In the genomic region with DNA sequence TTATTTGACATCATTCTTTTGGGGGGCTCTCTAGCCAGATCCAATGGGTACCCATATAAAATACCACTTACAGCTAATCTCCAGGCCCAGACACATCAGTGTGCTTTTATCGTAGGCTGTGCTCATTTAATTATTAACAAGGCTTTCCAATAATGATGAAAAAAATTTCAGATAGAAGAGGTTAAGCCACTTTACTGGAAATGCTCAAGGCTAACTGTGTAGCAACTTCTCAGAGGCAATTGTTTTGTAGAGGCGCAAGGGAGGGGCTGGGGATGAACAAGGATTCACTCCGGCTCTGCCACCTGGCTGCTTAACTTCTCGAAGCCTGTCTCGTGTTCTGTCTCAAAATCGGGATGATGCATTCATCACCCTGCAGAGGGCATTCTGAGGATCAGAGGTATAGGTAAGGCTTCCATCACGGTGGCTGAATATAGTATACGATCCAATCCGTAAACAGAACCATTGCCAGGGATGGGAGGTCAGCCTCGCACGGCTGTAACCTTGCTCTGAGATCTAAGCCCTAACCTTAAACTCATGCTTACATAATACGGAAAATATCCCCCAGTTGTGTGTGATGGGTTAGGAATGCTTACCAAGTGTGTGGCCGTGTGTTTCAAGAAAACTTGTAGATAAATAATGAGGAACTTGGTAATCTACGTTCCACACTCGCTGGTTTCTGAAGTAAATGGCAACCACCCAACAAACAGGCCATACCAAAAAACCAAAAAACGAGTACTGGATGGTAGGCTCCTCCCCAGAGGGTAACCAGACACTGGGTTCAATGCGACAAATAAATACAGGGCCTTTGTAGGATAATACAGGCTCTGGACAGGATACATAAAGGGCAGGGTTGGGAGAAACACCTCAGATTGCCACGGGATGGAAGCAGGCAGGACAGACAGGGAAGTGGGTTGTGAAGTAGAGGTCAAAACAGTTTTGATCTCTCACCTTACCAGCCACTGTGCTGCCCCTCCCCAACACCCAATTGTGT, we compare ENCODE assay signal across 23 mouse cellular contexts. TPM values are rescaled to one million over a fixed set of nuclear protein-coding genes. Genes with fewer than 3 reads are reported as not detected.
DNase-seq lines count a peak whose midpoint lies in the region; ATAC-seq and TF ChIP-seq lines count a peak whose summit lies in the region.
"Had no signal": no experiment of that assay in that cellular context is flagged by ENCODE, and none has a peak within 500 bp of the region (broad histone marks: within the 10 kb centered on the region; RNA-seq: fewer than 3 reads in every experiment).

No protein-coding gene starts in this region.

- peak overlapping the region; percentile 51 for H3K4me2 ChIP-seq in liver, embryonic 14.5 days (ENCODE audit: low read depth)
- no peak overlapping the region for H3K4me2 ChIP-seq in forebrain, embryonic 16.5 days (ENCODE audit: low read length)
- H3K4me2 ChIP-seq: embryonic facial prominence, embryonic 13.5 days; forebrain, embryonic 12.5 days; hindbrain, embryonic 15.5 days; limb, embryonic 15.5 days; midbrain, embryonic 12.5 days had no signal

- ATAC-seq in erythroblast, adult 5-6 weeks (replicated peaks; ENCODE audit: low FRiP score, poor library complexity, severe bottlenecking): peak; percentile 52
- ATAC-seq in liver, embryonic 14.5 days (ENCODE audit: insufficient read depth): peak; percentile 43
- no peak for ATAC-seq in forebrain, embryonic 16.5 days
- ATAC-seq: CD4-positive, CD25-positive, alpha-beta regulatory T cell, adult 4 months; intestine, embryonic 16.5 days had no signal

- DNase-seq in liver, embryonic 14.5 days (ENCODE audit: low read depth in 3 of 3, low spot score in 3 of 3): peak; percentile 59 to 61 (median 60)
- peak; percentile 66 to 67 for DNase-seq in spleen, postnatal 10 days (ENCODE audit: low spot score in 2 of 2)
- DNase-seq in lung, adult 18-20 months: no peak
- no peak for DNase-seq in T-cell, adult 2 months (ENCODE audit: low spot score)
- DNase-seq: cerebellum, adult 8-10 months; gastrocnemius, postnatal 36 days; heart, postnatal 10 days; kidney, postnatal 25 days; lung, postnatal 36 days; thymus, postnatal 14 days had no signal

- peaks cover 16% of the 10 kb centered on the region for H3K27me3 ChIP-seq in liver, embryonic 14.5 days (ENCODE audit: control insufficient read depth, insufficient read depth, low read length)
- H3K27me3 ChIP-seq in forebrain, embryonic 16.5 days (replicated peaks; ENCODE audit: control insufficient read depth, insufficient read depth, low read length): peaks cover 10% of the 10 kb centered on the region
- H3K27me3 ChIP-seq: hindbrain, embryonic 15.5 days had no signal

- peak overlapping the region; percentile 97 for H3K27ac ChIP-seq in bone marrow, adult 2 months (ENCODE audit: control insufficient read depth, insufficient read depth, low read depth, low read length, poor library complexity)
- peak overlapping the region; percentile 75 for H3K27ac ChIP-seq in liver, embryonic 14.5 days
- H3K27ac ChIP-seq in forebrain, embryonic 16.5 days (ENCODE audit: low read length): no peak overlapping the region
- H3K27ac ChIP-seq: embryonic facial prominence, embryonic 13.5 days; forebrain, embryonic 12.5 days; heart, embryonic 10.5 days; hindbrain, embryonic 15.5 days; limb, embryonic 15.5 days; midbrain, embryonic 12.5 days; stomach, postnatal 0 days had no signal

- 37% methylated on average over 18 of the region's 18 CpGs for WGBS in bone marrow, adult 2 months
- WGBS in liver, embryonic 14.5 days (ENCODE audit: insufficient replicate concordance): 37% methylated on average over 18 of the region's 18 CpGs
- 85% methylated on average over 18 of the region's 18 CpGs for WGBS in forebrain, embryonic 16.5 days

- TF ChIP-seq EP300 in liver, embryonic 14.5 days (IDR thresholded peaks at IDR 0.05; ENCODE audit: low read depth): peak; percentile 74

- no peaks in the 10 kb centered on the region for H3K9me3 ChIP-seq in liver, embryonic 14.5 days (ENCODE audit: control insufficient read depth, low read length)
- H3K9me3 ChIP-seq in forebrain, embryonic 16.5 days (ENCODE audit: control insufficient read depth, low read length): no peaks in the 10 kb centered on the region
- H3K9me3 ChIP-seq: embryonic facial prominence, embryonic 13.5 days; forebrain, embryonic 12.5 days; heart, embryonic 10.5 days; hindbrain, embryonic 15.5 days; limb, embryonic 15.5 days; midbrain, embryonic 12.5 days had no signal

- H3K9ac ChIP-seq in liver, embryonic 14.5 days (replicated peaks): peak overlapping the region; percentile 43
- H3K9ac ChIP-seq in forebrain, embryonic 16.5 days (replicated peaks; ENCODE audit: low read depth, low read length): no peak overlapping the region
- H3K9ac ChIP-seq: embryonic facial prominence, embryonic 13.5 days; forebrain, embryonic 12.5 days; hindbrain, embryonic 15.5 days; limb, embryonic 15.5 days; midbrain, embryonic 12.5 days had no signal

- H3K36me3 ChIP-seq in liver, embryonic 14.5 days (replicated peaks; ENCODE audit: control insufficient read depth, insufficient read depth, low read depth): no peaks in the 10 kb centered on the region
- H3K36me3 ChIP-seq in forebrain, embryonic 16.5 days (ENCODE audit: control insufficient read depth, insufficient read depth): no peaks in the 10 kb centered on the region
- H3K36me3 ChIP-seq: embryonic facial prominence, embryonic 13.5 days; forebrain, embryonic 12.5 days; G1E; heart, embryonic 10.5 days; hindbrain, embryonic 15.5 days; limb, embryonic 15.5 days; midbrain, embryonic 12.5 days had no signal

- no peak for TF ChIP-seq CTCF in bone marrow, adult 2 months (IDR thresholded peaks at IDR 0.05; ENCODE audit: control insufficient read depth, insufficient read depth, low read length)
- no peak for TF ChIP-seq CTCF in liver, embryonic 14.5 days (IDR thresholded peaks at IDR 0.05; ENCODE audit: low read depth)

- TF ChIP-seq POLR2A in bone marrow, adult 2 months (IDR thresholded peaks at IDR 0.05; ENCODE audit: borderline replicate concordance, control insufficient read depth, low read depth, low read length): no peak

- H3K4me3 ChIP-seq in bone marrow, adult 2 months (replicated peaks; ENCODE audit: control insufficient read depth, low read depth, low read length): peak overlapping the region; percentile 16
- no peak overlapping the region for H3K4me3 ChIP-seq in liver, embryonic 14.5 days (ENCODE audit: insufficient read depth in 1 of 2, low read depth in 2 of 2, low read length in 2 of 2)
- H3K4me3 ChIP-seq in forebrain, embryonic 16.5 days (replicated peaks; ENCODE audit: low read length): no peak overlapping the region
- H3K4me3 ChIP-seq: embryonic facial prominence, embryonic 13.5 days; forebrain, embryonic 12.5 days; heart, embryonic 10.5 days; hindbrain, embryonic 15.5 days; limb, embryonic 15.5 days; midbrain, embryonic 12.5 days had no signal

- H3K4me1 ChIP-seq in bone marrow, adult 2 months (ENCODE audit: control insufficient read depth, insufficient read depth, low read length): peaks cover 6% of the 10 kb centered on the region; the same call in 1 of the 2 replicates
- peaks cover 62 to 74% of the 10 kb centered on the region in 2 experiments for H3K4me1 ChIP-seq in liver, embryonic 14.5 days (replicated peaks; ENCODE audit: control insufficient read depth in 2 of 2, insufficient read depth in 2 of 2, low read length in 1 of 2)
- peaks cover 4% of the 10 kb centered on the region; the same call in 1 of the 2 replicates for H3K4me1 ChIP-seq in forebrain, embryonic 16.5 days (replicated peaks; ENCODE audit: control insufficient read depth, insufficient read depth, low read length)

RNA-seq across cellular contexts. Expression of a gene that starts 4.9 kb away (rescaled TPM):
- polyA plus RNA-seq in bone marrow, adult 2 months (2011; ENCODE audit: insufficient read depth, insufficient read length, low replicate concordance, missing spikeins): 17.0 and 17.9 TPM in 2 replicates
- 89.2 and 103 TPM in 2 replicates for total RNA-seq in erythroblast, adult 5-6 weeks (2015; ENCODE audit: low replicate concordance)
- total RNA-seq in erythroblast, adult 5-6 weeks (2017; ENCODE audit: low replicate concordance): 114 and 145 TPM in 2 replicates
- 11.9 and 12.2 TPM in 2 replicates for polyA plus RNA-seq in liver, embryonic 14.5 days (2012; rRNA removed)
- polyA plus RNA-seq in liver, embryonic 14.5 days (2014; fragmentation: Nextera tagmentation; extraction: Ambion mirVana): 7.5 and 10.7 TPM in 2 replicates
- 3.0 and 4.0 TPM in 2 replicates for polyA plus RNA-seq in forebrain, embryonic 16.5 days (2015; fragmentation: Nextera tagmentation; extraction: Ambion mirVana)
- polyA plus RNA-seq: G1E had no signal

RNA-seq across cellular contexts. Expression of a gene that starts 42.7 kb away (rescaled TPM):
- 63.8 and 79.3 TPM in 2 replicates for polyA plus RNA-seq in bone marrow, adult 2 months (2011; ENCODE audit: insufficient read depth, insufficient read length, low replicate concordance, missing spikeins)
- 46.0 and 63.0 TPM in 2 replicates for total RNA-seq in erythroblast, adult 5-6 weeks (2015; ENCODE audit: low replicate concordance)
- total RNA-seq in erythroblast, adult 5-6 weeks (2017; ENCODE audit: low replicate concordance): 50.9 and 52.0 TPM in 2 replicates
- polyA plus RNA-seq in liver, embryonic 14.5 days (2012; rRNA removed): 5.5 and 12.4 TPM in 2 replicates
- polyA plus RNA-seq in liver, embryonic 14.5 days (2014; fragmentation: Nextera tagmentation; extraction: Ambion mirVana): 57.4 and 67.2 TPM in 2 replicates
- polyA plus RNA-seq in forebrain, embryonic 16.5 days (2015; fragmentation: Nextera tagmentation; extraction: Ambion mirVana): 132 and 152 TPM in 2 replicates

Comparison
In these comparisons a context has a peak if more than half of its experiments do, and no peak if none do; other contexts are left out.
1. DNase-seq: peak in liver, embryonic 14.5 days (3 of 3) and spleen, postnatal 10 days (2 of 2); none in lung, adult 18-20 months (0 of 2) and T-cell, adult 2 months (single experiment).